Mouse (Mus musculus): Measurements from ENCODE around the gene Macrod1. TPM values are rescaled to one million over a fixed set of nuclear protein-coding genes. Genes with fewer than 3 reads are reported as not detected.
A peak's percentile ranks its signal among the peaks of the same experiment; 100 is the strongest.

The Macrod1 gene
- polyA plus RNA-seq, 1 experiment from 2014 or later: 16.0 TPM

GRCm38 (mm10) chr19:7187157-7187556 lies 130.5 kb downstream of the Macrod1 start:
- Histone ChIP-seq H3K4me2 (replicated peaks; ENCODE audit: low read depth, low read length) (no peak overlapping the region), H3K9me3 (ENCODE audit: low read length) (no peaks in the 10 kb centered on the region), H3K4me3 (ENCODE audit: low read depth, low read length) (no peak overlapping the region), H3K4me1 (ENCODE audit: insufficient read depth, low read depth, low read length) (peaks cover 5% of the 10 kb centered on the region; the same call in 1 of the 2 replicates), H3K27ac (ENCODE audit: low read length) (no peak overlapping the region), H3K27me3 (replicated peaks; ENCODE audit: insufficient read depth, low read length) (no peaks in the 10 kb centered on the region; the same call in 1 of the 2 replicates), H3K9ac (replicated peaks; ENCODE audit: low read depth) (no peak overlapping the region), H3K36me3 (ENCODE audit: insufficient read depth, low read length) (no peaks in the 10 kb centered on the region)
- no peak for ATAC-seq
- TF ChIP-seq EP300 (IDR thresholded peaks at IDR 0.05): no peak
- no peak for TF ChIP-seq CTCF (IDR thresholded peaks at IDR 0.05)
- DNase-seq (ENCODE audit: low spot score): no peak
- WGBS: 70% methylated on average over 5 of the region's 5 CpGs

GRCm38 (mm10) chr19:7189026-7189425 lies 132.4 kb downstream of the Macrod1 start:
- ATAC-seq (no peak), DNase-seq (ENCODE audit: low spot score) (no peak)
- H3K27me3 ChIP-seq (replicated peaks; ENCODE audit: insufficient read depth, low read length): no peaks in the 10 kb centered on the region; the same call in 1 of the 2 replicates
- no peaks in the 10 kb centered on the region for H3K9me3 ChIP-seq (ENCODE audit: low read length)
- H3K9ac ChIP-seq (replicated peaks; ENCODE audit: low read depth): no peak overlapping the region
- no peaks in the 10 kb centered on the region for H3K36me3 ChIP-seq (ENCODE audit: insufficient read depth, low read length)
- WGBS: 77% methylated on average over 4 of the region's 4 CpGs
- H3K4me3 ChIP-seq (ENCODE audit: low read depth, low read length): no peak overlapping the region
- H3K4me1 ChIP-seq (ENCODE audit: insufficient read depth, low read depth, low read length): no peaks in the 10 kb centered on the region
- no peak overlapping the region for H3K4me2 ChIP-seq (replicated peaks; ENCODE audit: low read depth, low read length)
- no peak overlapping the region for H3K27ac ChIP-seq (ENCODE audit: low read length)
- TF ChIP-seq EP300 (IDR thresholded peaks at IDR 0.05) (no peak), CTCF (IDR thresholded peaks at IDR 0.05) (no peak)

- no peak for ATAC-seq
- no peak for DNase-seq (ENCODE audit: low spot score)
- 27% methylated on average over 5 of the region's 5 CpGs for WGBS
- no peaks in the 10 kb centered on the region for H3K36me3 ChIP-seq (ENCODE audit: insufficient read depth, low read length)
- H3K27ac ChIP-seq (ENCODE audit: low read length): no peak overlapping the region
- no peak overlapping the region for H3K4me3 ChIP-seq (ENCODE audit: low read depth, low read length)
- H3K9me3 ChIP-seq (ENCODE audit: low read length): no peaks in the 10 kb centered on the region
- H3K4me2 ChIP-seq (replicated peaks; ENCODE audit: low read depth, low read length): no peak overlapping the region
- no peaks in the 10 kb centered on the region for H3K27me3 ChIP-seq (replicated peaks; ENCODE audit: insufficient read depth, low read length)
- no peaks in the 10 kb centered on the region for H3K4me1 ChIP-seq (ENCODE audit: insufficient read depth, low read depth, low read length)
- TF ChIP-seq CTCF (IDR thresholded peaks at IDR 0.05): no peak
- no peak for TF ChIP-seq EP300 (IDR thresholded peaks at IDR 0.05)
- H3K9ac ChIP-seq (replicated peaks; ENCODE audit: low read depth): no peak overlapping the region
Observed at GRCm38 (mm10) chr19:7190986-7191385, 134.4 kb downstream of the Macrod1 start.

GRCm38 (mm10) chr19:7191639-7192038 lies 135.0 kb downstream of the Macrod1 start:
- Histone ChIP-seq H3K4me1 (ENCODE audit: insufficient read depth, low read depth, low read length) (no peaks in the 10 kb centered on the region), H3K27ac (ENCODE audit: low read length) (no peak overlapping the region), H3K9ac (replicated peaks; ENCODE audit: low read depth) (no peak overlapping the region), H3K9me3 (ENCODE audit: low read length) (no peaks in the 10 kb centered on the region), H3K4me3 (ENCODE audit: low read depth, low read length) (no peak overlapping the region), H3K4me2 (replicated peaks; ENCODE audit: low read depth, low read length) (no peak overlapping the region), H3K27me3 (replicated peaks; ENCODE audit: insufficient read depth, low read length) (no peaks in the 10 kb centered on the region), H3K36me3 (ENCODE audit: insufficient read depth, low read length) (no peaks in the 10 kb centered on the region)
- DNase-seq (ENCODE audit: low spot score) (no peak), ATAC-seq (no peak)
- WGBS: 29% methylated on average over 6 of the region's 6 CpGs
- TF ChIP-seq EP300 (IDR thresholded peaks at IDR 0.05): no peak
- TF ChIP-seq CTCF (IDR thresholded peaks at IDR 0.05): no peak

GRCm38 (mm10) chr19:7192561-7192967 lies 136.0 kb downstream of the Macrod1 start:
- no peaks in the 10 kb centered on the region for H3K9me3 ChIP-seq (ENCODE audit: low read length)
- H3K4me1 ChIP-seq (ENCODE audit: insufficient read depth, low read depth, low read length): no peaks in the 10 kb centered on the region
- no peak for TF ChIP-seq CTCF (IDR thresholded peaks at IDR 0.05)
- no peak for TF ChIP-seq EP300 (IDR thresholded peaks at IDR 0.05)
- ATAC-seq (no peak), DNase-seq (ENCODE audit: low spot score) (no peak)
- H3K4me3 ChIP-seq (ENCODE audit: low read depth, low read length): no peak overlapping the region
- no peak overlapping the region for H3K9ac ChIP-seq (replicated peaks; ENCODE audit: low read depth)
- H3K27me3 ChIP-seq (replicated peaks; ENCODE audit: insufficient read depth, low read length): no peaks in the 10 kb centered on the region
- WGBS: 58% methylated on average over 2 of the region's 2 CpGs
- no peaks in the 10 kb centered on the region for H3K36me3 ChIP-seq (ENCODE audit: insufficient read depth, low read length)
- no peak overlapping the region for H3K27ac ChIP-seq (ENCODE audit: low read length)
- H3K4me2 ChIP-seq (replicated peaks; ENCODE audit: low read depth, low read length): no peak overlapping the region

- H3K4me3 ChIP-seq (ENCODE audit: low read depth, low read length): no peak overlapping the region
- TF ChIP-seq CTCF (IDR thresholded peaks at IDR 0.05) (peak; percentile 92), EP300 (IDR thresholded peaks at IDR 0.05) (no peak)
- no peak overlapping the region for H3K27ac ChIP-seq (ENCODE audit: low read length)
- no peaks in the 10 kb centered on the region for H3K9me3 ChIP-seq (ENCODE audit: low read length)
- H3K4me2 ChIP-seq (replicated peaks; ENCODE audit: low read depth, low read length): no peak overlapping the region
- DNase-seq (ENCODE audit: low spot score): peak; percentile 71
- no peaks in the 10 kb centered on the region for H3K4me1 ChIP-seq (ENCODE audit: insufficient read depth, low read depth, low read length)
- ATAC-seq: peak; percentile 46
- no peaks in the 10 kb centered on the region for H3K27me3 ChIP-seq (replicated peaks; ENCODE audit: insufficient read depth, low read length)
- H3K9ac ChIP-seq (replicated peaks; ENCODE audit: low read depth): no peak overlapping the region
- peaks cover 25% of the 10 kb centered on the region for H3K36me3 ChIP-seq (ENCODE audit: insufficient read depth, low read length)
- WGBS: 19% methylated on average over 30 of the region's 33 CpGs
Observed at GRCm38 (mm10) chr19:7195900-7196728, 139.5 kb downstream of the Macrod1 start.

Measured in lung, postnatal 0 days (tissue).